Mouse (Mus musculus) left cerebral cortex, adult 2 months (tissue): Measurements from ENCODE around the gene Cass4. TPM values are rescaled to one million over a fixed set of nuclear protein-coding genes. Genes with fewer than 3 reads are reported as not detected.

Source experiments
- DNase-seq, 2 experiments: peaks; one replicate each; pipeline ENCODE4 v3.0.0; 2021 to 2022; ENCODE audit warnings: low spot score in 2 of 2, mixed read lengths in 1 of 2; ENCODE audit errors: extremely low spot score in 1 of 2
- H3K27ac ChIP-seq: fragments of 200-600 bp; 2 replicates; pipeline ENCODE4 v1.8.1; 2022
- H3K4me3 ChIP-seq: fragments of 200-600 bp; 2 replicates; pipeline ENCODE4 v1.8.1; 2022
- CTCF ChIP-seq: fragments of 200-600 bp; IDR thresholded peaks from 2 replicates; pipeline ENCODE4 v1.8.1; 2022; ENCODE audit warnings: antibody characterized with exemption, mild to moderate bottlenecking, moderate library complexity
- intact Hi-C: fragments of 180-260 bp; cut with DNase I; formaldehyde crosslinking; loops from one replicate; pipeline ENCODE4 v1.15.1; 2025
- total RNA-seq, 2 experiments: library from RNA; stranded (reverse); gene quantifications; 2 replicates each; pipeline ENCODE4 v1.2.3; 2021

Gene Cass4
- total RNA-seq, 2 experiments from 2014 or later: 0.16 to 0.43 TPM

GRCm38 (mm10) chr2:172355833-172356232 lies 37.8 kb upstream of the Cass4 start:
- TF ChIP-seq CTCF: no peak
- intact Hi-C loops: no loop called here
- H3K27ac ChIP-seq: no peak overlapping the region
- H3K4me3 ChIP-seq: no peak overlapping the region
- DNase-seq: no peak

GRCm38 (mm10) chr2:172363176-172363575 lies 30.4 kb upstream of the Cass4 start:
- H3K4me3 ChIP-seq: no peak overlapping the region
- TF ChIP-seq CTCF: no peak
- DNase-seq: no peak
- no peak overlapping the region for H3K27ac ChIP-seq
- intact Hi-C loops: no loop called here

GRCm38 (mm10) chr2:172370411-172371223 lies 23.0 kb upstream of the Cass4 start, which contains the start of the genes Aurka and Cstf1:
Gene Aurka (minus strand): TSS chr2:172370535.
Gene Cstf1 (plus strand): TSS chr2:172370681.
- H3K4me3 ChIP-seq: peak within 1 kb of the TSS; percentile 66
- DNase-seq: peak; percentile 93 to 94
- intact Hi-C loops: loop anchor here (2.0 kb wide), 2 partner anchors 26 to 70 kb away; partner anchors contain the start of genes Fam210b and Rtf2
- TF ChIP-seq CTCF: no peak
- peak within 1 kb of the TSS; percentile 93 for H3K27ac ChIP-seq

- no peak for DNase-seq
- H3K4me3 ChIP-seq: peak overlapping the region; percentile 66
- peak overlapping the region; percentile 93 for H3K27ac ChIP-seq
- TF ChIP-seq CTCF: no peak
- intact Hi-C loops: loop anchor here (2.0 kb wide), 2 partner anchors 26 to 70 kb away; partner anchors contain the start of genes Fam210b and Rtf2
Measured at GRCm38 (mm10) chr2:172371258-172371657, 22.3 kb upstream of the Cass4 start.

GRCm38 (mm10) chr2:172376551-172376950 lies 17.0 kb upstream of the Cass4 start:
- Histone ChIP-seq H3K27ac (no peak overlapping the region), H3K4me3 (no peak overlapping the region)
- no peak for TF ChIP-seq CTCF
- no peak for DNase-seq
- intact Hi-C loops: no loop called here

- intact Hi-C loops: no loop called here
- no peak overlapping the region for H3K27ac ChIP-seq
- TF ChIP-seq CTCF: no peak
- no peak for DNase-seq
- H3K4me3 ChIP-seq: no peak overlapping the region
Measured at GRCm38 (mm10) chr2:172376999-172377515, 16.5 kb upstream of the Cass4 start.

- Histone ChIP-seq H3K4me3 (no peak overlapping the region), H3K27ac (no peak overlapping the region)
- intact Hi-C loops: no loop called here
- TF ChIP-seq CTCF: peak; percentile 67
- peak; percentile 40 to 45 for DNase-seq
Measured at GRCm38 (mm10) chr2:172378332-172378731, 15.3 kb upstream of the Cass4 start.

- Histone ChIP-seq H3K4me3 (no peak overlapping the region), H3K27ac (no peak overlapping the region)
- intact Hi-C loops: no loop called here
- no peak for DNase-seq
- no peak for TF ChIP-seq CTCF
Measured at GRCm38 (mm10) chr2:172380513-172380912, 13.1 kb upstream of the Cass4 start.

GRCm38 (mm10) chr2:172381341-172381740 lies 12.3 kb upstream of the Cass4 start:
- H3K4me3 ChIP-seq: no peak overlapping the region
- DNase-seq: no peak
- TF ChIP-seq CTCF: no peak
- no peak overlapping the region for H3K27ac ChIP-seq
- intact Hi-C loops: no loop called here

GRCm38 (mm10) chr2:172381898-172382297 lies 11.7 kb upstream of the Cass4 start:
- intact Hi-C loops: no loop called here
- DNase-seq: no peak
- Histone ChIP-seq H3K27ac (no peak overlapping the region), H3K4me3 (no peak overlapping the region)
- no peak for TF ChIP-seq CTCF

GRCm38 (mm10) chr2:172384715-172385114 lies 8.9 kb upstream of the Cass4 start:
- TF ChIP-seq CTCF: no peak
- Histone ChIP-seq H3K27ac (no peak overlapping the region), H3K4me3 (no peak overlapping the region)
- DNase-seq: no peak
- intact Hi-C loops: no loop called here

GRCm38 (mm10) chr2:172390341-172390740 lies 3.3 kb upstream of the Cass4 start:
- intact Hi-C loops: loop anchor here (5.0 kb wide), 1 partner anchor 47 kb away; no protein-coding TSS in a partner anchor
- TF ChIP-seq CTCF: no peak
- H3K4me3 ChIP-seq: no peak overlapping the region
- H3K27ac ChIP-seq: no peak overlapping the region
- no peak for DNase-seq
